Mouse (Mus musculus) midbrain, embryonic 13.5 days (tissue): Measurements from ENCODE around the gene Tada2a. TPM values are rescaled to one million over a fixed set of nuclear protein-coding genes. Genes with fewer than 3 reads are reported as not detected.

ENCODE experiments used
- ATAC-seq: fragments of 200-750 bp; cut with Nextera tagmentation; 2 replicates; pipeline ENCODE4 v1.8.0; 2017; ENCODE audit warnings: mild to moderate bottlenecking, moderate TSS enrichment, moderate library complexity
- H3K27ac ChIP-seq: fragments of 300-500 bp; sonication (generic); 2 replicates; pipeline ENCODE4 v1.5.1; 2015; ENCODE audit warnings: inconsistent platforms, mild to moderate bottlenecking, moderate library complexity
- H3K27me3 ChIP-seq: fragments of 300-500 bp; sonication (generic); 2 replicates; pipeline ENCODE4 v1.6.1; 2015; ENCODE audit warnings: mild to moderate bottlenecking, inconsistent platforms
- H3K36me3 ChIP-seq: fragments of 300-500 bp; sonication (generic); 2 replicates; pipeline ENCODE4 v1.6.1; 2015; ENCODE audit warnings: mild to moderate bottlenecking, inconsistent platforms
- H3K4me1 ChIP-seq: fragments of 300-500 bp; sonication (generic); replicated peaks from 2 replicates; pipeline ENCODE4 v1.6.1; 2015; ENCODE audit warnings: inconsistent platforms
- H3K4me2 ChIP-seq: fragments of 300-500 bp; sonication (generic); replicated peaks from 2 replicates; pipeline ENCODE4 v1.6.1; 2015; ENCODE audit warnings: moderate library complexity, mild to moderate bottlenecking, inconsistent platforms
- H3K4me3 ChIP-seq: fragments of 300-500 bp; sonication (generic); replicated peaks from 2 replicates; pipeline ENCODE4 v1.5.1; 2015; ENCODE audit warnings: mild to moderate bottlenecking, inconsistent platforms
- H3K9ac ChIP-seq: fragments of 300-500 bp; sonication (generic); replicated peaks from 2 replicates; pipeline ENCODE4 v1.6.1; 2015; ENCODE audit warnings: mild to moderate bottlenecking, inconsistent platforms
- H3K9me3 ChIP-seq: fragments of 300-500 bp; sonication (generic); 2 replicates; pipeline ENCODE4 v1.6.1; 2016; ENCODE audit warnings: mild to moderate bottlenecking, inconsistent platforms
- WGBS: fragments of 180-500 bp; shearing (Covaris S2); methylation state at CpG from one replicate; pipeline ENCODE4 v1.1.7; 2015; 5-methylcytosine and 5-hydroxymethylcytosine counted together
- polyA plus RNA-seq: library from polyadenylated mRNA; unstranded; fragments of >200 nt; fragmentation: Nextera tagmentation; extraction: Ambion mirVana; gene quantifications from 2 replicates; pipeline ENCODE4 v1.2.1, GENCODE M21; 2015

Gene Tada2a
- polyA plus RNA-seq, 1 experiment from 2014 or later = 32.9 TPM

- no peak overlapping the region for H3K4me2 ChIP-seq
- no peak overlapping the region for H3K27ac ChIP-seq
- ATAC-seq = no peak
- H3K27me3 ChIP-seq = no peaks in the 10 kb centered on the region
- no peak overlapping the region for H3K4me3 ChIP-seq
- peaks cover 78% of the 10 kb centered on the region for H3K36me3 ChIP-seq
- H3K4me1 ChIP-seq = no peaks in the 10 kb centered on the region
- H3K9ac ChIP-seq = no peak overlapping the region
- no peaks in the 10 kb centered on the region for H3K9me3 ChIP-seq
These were observed 28.2 kb downstream of the Tada2a start for GRCm38 (mm10) chr11:84101182-84101581.

DNA sequence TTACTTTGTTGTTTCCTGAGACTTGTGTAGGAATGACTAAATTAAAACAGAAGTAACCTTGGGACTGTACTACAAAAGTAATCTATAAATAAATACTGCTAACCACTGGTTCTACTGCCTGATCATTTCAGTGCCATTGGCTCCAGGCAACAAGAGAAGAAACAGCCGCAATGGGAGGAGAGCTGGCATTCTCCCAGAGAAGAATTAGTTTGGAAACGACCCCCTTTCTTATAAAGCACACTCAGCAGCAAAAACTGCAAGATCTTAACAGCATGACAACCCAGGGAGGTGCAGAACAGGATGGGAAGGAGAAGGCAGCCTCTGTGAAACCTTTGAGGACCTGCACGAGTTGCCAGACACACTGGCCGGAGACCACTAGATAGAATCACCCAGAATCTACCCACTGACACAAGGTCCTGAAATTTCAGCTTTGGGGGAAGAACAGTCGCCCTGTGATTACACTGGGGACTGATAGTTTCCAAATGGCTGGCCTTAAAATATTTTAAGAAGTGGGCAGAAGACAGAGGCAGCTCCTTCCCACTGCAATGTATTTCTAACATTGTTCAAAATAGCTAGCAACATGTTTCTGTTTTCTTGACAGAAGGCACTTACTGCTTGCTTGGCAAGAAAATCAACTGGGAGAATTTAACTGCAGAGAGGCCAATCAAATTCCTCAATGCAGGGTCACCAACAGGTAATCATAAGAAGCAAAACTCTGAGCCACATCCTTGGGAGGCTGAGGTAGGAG is 32.0 kb downstream of the Tada2a start:
- no peaks in the 10 kb centered on the region for H3K9me3 ChIP-seq
- H3K4me3 ChIP-seq = no peak overlapping the region
- no peak overlapping the region for H3K27ac ChIP-seq
- H3K4me1 ChIP-seq = no peaks in the 10 kb centered on the region
- H3K9ac ChIP-seq = no peak overlapping the region
- no peak overlapping the region for H3K4me2 ChIP-seq
- H3K36me3 ChIP-seq = peaks cover 62% of the 10 kb centered on the region
- no peak for ATAC-seq
- 79% methylated on average over 5 of the region's 5 CpGs for WGBS
- no peaks in the 10 kb centered on the region for H3K27me3 ChIP-seq

DNA sequence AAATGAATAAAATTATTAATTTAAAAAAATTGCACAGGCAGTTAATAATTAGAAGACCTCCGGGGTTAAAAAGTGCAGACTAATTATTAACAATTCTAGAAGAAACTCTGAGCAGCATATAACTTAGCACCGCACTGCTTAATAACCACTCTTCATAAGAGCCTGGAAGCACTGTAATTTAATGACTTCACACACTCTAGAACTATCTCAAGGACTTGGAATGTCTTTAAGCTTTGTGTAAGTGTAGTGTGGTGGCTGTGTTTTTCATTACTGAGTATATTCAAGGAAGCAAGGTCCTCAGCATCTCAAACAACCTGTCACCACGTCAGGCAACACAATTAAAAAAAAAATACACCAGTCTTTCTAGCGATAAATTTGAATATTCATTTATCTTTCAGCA is 34.3 kb downstream of the Tada2a start:
- Histone ChIP-seq H3K27me3 (no peaks in the 10 kb centered on the region), H3K9ac (no peak overlapping the region), H3K4me2 (no peak overlapping the region), H3K36me3 (peaks cover 53% of the 10 kb centered on the region), H3K4me1 (no peaks in the 10 kb centered on the region), H3K4me3 (no peak overlapping the region), H3K9me3 (no peaks in the 10 kb centered on the region), H3K27ac (no peak overlapping the region)
- no peak for ATAC-seq
- WGBS = 81% methylated on average over 4 of the region's 4 CpGs

GRCm38 (mm10) chr11:84090572-84090971 is 38.8 kb downstream of the Tada2a start:
- Histone ChIP-seq H3K9ac (no peak overlapping the region), H3K36me3 (peaks cover 59% of the 10 kb centered on the region), H3K4me2 (no peak overlapping the region), H3K27ac (no peak overlapping the region), H3K9me3 (no peaks in the 10 kb centered on the region), H3K4me1 (no peaks in the 10 kb centered on the region), H3K27me3 (no peaks in the 10 kb centered on the region), H3K4me3 (no peak overlapping the region)
- ATAC-seq = no peak
- WGBS = 97% methylated on average over 8 of the region's 8 CpGs

DNA sequence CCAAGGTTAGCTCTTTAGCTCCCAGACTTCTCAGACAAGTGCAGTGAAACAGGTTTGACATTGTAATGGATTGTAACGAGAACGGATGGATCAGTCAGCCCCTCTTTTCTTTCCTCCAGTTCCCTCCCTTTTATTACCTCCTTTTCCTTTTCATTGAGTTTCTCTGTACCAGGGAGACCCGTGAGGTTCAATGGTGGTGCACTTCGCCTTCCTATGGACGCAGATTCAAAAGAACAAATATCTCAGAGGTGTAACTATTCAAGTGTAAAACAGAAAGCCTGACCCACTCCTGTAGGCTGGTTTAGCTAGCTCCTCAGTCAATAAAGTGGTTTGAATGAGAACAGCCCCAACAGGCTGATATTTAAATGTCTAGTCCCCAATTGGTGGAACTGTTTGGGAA is 47.5 kb downstream of the Tada2a start:
- 92% methylated on average over 5 of the region's 5 CpGs for WGBS
- Histone ChIP-seq H3K4me2 (no peak overlapping the region), H3K4me1 (no peaks in the 10 kb centered on the region), H3K9ac (no peak overlapping the region), H3K36me3 (peaks cover 57% of the 10 kb centered on the region), H3K9me3 (no peaks in the 10 kb centered on the region), H3K27ac (no peak overlapping the region), H3K27me3 (no peaks in the 10 kb centered on the region), H3K4me3 (no peak overlapping the region)
- no peak for ATAC-seq

DNA sequence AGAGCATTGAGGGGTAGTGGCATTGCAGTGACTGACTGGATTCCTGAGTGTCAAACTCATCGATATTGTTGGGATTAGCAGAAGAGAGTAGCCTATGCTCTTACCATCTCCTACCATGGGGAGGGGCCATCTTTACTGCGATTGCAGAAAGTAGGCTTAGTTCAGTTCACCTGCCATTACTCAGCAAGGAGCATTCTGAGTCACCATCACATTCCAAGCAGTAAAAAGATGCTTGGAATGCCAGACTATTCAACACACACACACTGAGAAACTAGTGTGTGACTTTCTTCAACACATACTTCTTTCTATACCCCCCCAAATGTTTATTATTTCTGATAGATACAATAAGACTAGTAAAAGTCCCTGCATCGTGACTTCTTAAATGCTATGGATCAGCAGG is 49.1 kb downstream of the Tada2a start:
- ATAC-seq = no peak
- Histone ChIP-seq H3K27me3 (no peaks in the 10 kb centered on the region), H3K9ac (no peak overlapping the region), H3K36me3 (peaks cover 47% of the 10 kb centered on the region), H3K27ac (no peak overlapping the region), H3K4me3 (no peak overlapping the region), H3K4me1 (no peaks in the 10 kb centered on the region), H3K4me2 (no peak overlapping the region), H3K9me3 (no peaks in the 10 kb centered on the region)
- 92% methylated on average over 3 of the region's 3 CpGs for WGBS

DNA sequence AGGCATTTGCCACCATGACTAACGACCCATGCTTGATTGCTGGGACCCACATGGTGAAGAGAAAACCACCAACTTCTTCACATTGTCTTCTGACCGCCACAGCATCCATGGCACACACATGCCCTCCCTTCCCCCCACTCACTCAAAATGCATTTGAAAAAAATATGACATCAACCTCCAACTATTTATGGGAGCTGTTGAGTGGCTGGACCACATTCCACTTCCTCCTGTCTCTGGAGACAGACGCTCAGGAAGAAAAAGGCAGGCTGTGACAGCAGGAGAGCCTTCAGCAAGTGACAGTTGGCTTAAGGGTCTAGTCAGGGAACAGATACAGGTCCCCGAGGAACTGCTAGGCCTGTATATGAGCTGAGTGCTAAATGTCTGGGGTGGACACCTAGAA is 49.5 kb downstream of the Tada2a start:
- Histone ChIP-seq H3K4me1 (no peaks in the 10 kb centered on the region), H3K27ac (no peak overlapping the region), H3K4me3 (no peak overlapping the region), H3K27me3 (no peaks in the 10 kb centered on the region), H3K9me3 (no peaks in the 10 kb centered on the region), H3K4me2 (no peak overlapping the region), H3K36me3 (peaks cover 47% of the 10 kb centered on the region), H3K9ac (no peak overlapping the region)
- no peak for ATAC-seq
- 87% methylated on average over 4 of the region's 4 CpGs for WGBS

DNA sequence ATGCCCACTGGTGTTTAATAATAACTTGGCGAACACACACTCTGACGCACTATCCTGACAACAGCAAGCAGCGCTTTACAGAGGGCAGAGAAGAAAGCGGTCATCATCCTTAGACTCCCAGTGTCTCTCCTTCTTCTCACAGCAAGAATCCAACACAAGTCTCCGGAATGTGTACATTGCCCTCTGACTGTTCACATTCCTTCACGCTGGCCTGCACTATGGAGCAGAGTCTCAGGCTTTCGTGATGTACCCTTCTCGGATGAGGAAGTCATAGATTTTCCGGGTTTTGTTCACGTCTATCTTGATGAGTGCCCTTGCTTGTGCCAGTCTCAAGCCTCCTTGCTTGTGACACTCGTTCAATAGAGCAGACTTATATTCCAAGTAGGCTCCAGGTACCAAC is 50.0 kb downstream of the Tada2a start:
- H3K9me3 ChIP-seq = no peaks in the 10 kb centered on the region
- no peaks in the 10 kb centered on the region for H3K4me1 ChIP-seq
- no peak overlapping the region for H3K4me3 ChIP-seq
- 94% methylated on average over 11 of the region's 11 CpGs for WGBS
- H3K36me3 ChIP-seq = peaks cover 46% of the 10 kb centered on the region
- no peak overlapping the region for H3K27ac ChIP-seq
- H3K27me3 ChIP-seq = no peaks in the 10 kb centered on the region
- H3K9ac ChIP-seq = no peak overlapping the region
- no peak for ATAC-seq
- H3K4me2 ChIP-seq = no peak overlapping the region

DNA sequence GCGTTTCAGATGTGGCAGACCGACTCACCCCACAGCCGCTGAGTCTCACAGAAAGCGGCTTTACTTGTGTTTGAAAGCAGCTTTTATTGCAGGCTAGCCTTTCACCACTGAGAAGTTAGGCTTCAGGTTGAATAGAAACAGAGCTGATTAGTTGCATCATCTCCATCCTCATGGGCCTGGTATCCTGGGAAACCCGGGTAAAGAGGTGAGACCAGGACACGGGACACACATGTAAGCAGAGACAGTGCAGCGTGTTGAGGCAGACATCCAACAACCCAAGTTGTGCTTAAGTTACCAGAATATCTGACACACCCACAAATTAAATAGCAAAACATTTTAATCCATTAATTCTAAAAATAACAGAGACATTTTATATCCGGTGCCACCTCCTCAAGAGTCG is 50.8 kb downstream of the Tada2a start:
- H3K9me3 ChIP-seq = no peaks in the 10 kb centered on the region
- no peak for ATAC-seq
- no peak overlapping the region for H3K27ac ChIP-seq
- no peak overlapping the region for H3K4me3 ChIP-seq
- 87% methylated on average over 9 of the region's 9 CpGs for WGBS
- H3K27me3 ChIP-seq = no peaks in the 10 kb centered on the region
- H3K4me1 ChIP-seq = no peaks in the 10 kb centered on the region
- peaks cover 40% of the 10 kb centered on the region for H3K36me3 ChIP-seq
- no peak overlapping the region for H3K4me2 ChIP-seq
- H3K9ac ChIP-seq = no peak overlapping the region

DNA sequence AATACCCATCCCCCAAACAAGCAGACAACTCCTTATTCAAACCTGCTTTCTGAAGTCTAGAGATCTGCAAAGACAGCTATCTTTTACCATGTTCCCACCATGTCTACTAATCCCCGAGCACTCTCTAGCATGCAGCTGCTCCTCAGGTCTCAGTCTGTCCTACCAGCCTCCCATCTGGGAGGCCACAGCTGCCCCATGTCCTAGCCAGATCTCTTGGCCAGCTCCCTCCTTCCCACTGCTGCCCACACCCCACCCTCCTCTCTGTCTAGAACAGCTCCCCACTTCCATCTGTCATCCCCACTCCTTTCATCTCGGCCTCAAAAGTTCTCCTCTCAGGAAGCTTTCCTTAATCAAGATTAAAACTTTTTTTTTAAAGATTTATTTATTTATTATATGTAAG is 52.4 kb downstream of the Tada2a start:
- no peaks in the 10 kb centered on the region for H3K9me3 ChIP-seq
- 88% methylated on average over 2 of the region's 2 CpGs for WGBS

GRCm38 (mm10) chr11:84073816-84074764 is 55.3 kb downstream of the Tada2a start:
- 87% methylated on average over 7 of the region's 7 CpGs for WGBS
- H3K27me3 ChIP-seq = peaks cover 13% of the 10 kb centered on the region

More for the DNA sequence above, 52.4 kb downstream of the Tada2a start:
- H3K4me3 ChIP-seq = no peak overlapping the region
- no peaks in the 10 kb centered on the region for H3K27me3 ChIP-seq
- H3K9ac ChIP-seq = no peak overlapping the region
- peaks cover 7% of the 10 kb centered on the region; the same call in 1 of the 2 replicates for H3K4me1 ChIP-seq
- no peak for ATAC-seq
- no peak overlapping the region for H3K27ac ChIP-seq
- H3K4me2 ChIP-seq = no peak overlapping the region
- peaks cover 27% of the 10 kb centered on the region for H3K36me3 ChIP-seq

DNA sequence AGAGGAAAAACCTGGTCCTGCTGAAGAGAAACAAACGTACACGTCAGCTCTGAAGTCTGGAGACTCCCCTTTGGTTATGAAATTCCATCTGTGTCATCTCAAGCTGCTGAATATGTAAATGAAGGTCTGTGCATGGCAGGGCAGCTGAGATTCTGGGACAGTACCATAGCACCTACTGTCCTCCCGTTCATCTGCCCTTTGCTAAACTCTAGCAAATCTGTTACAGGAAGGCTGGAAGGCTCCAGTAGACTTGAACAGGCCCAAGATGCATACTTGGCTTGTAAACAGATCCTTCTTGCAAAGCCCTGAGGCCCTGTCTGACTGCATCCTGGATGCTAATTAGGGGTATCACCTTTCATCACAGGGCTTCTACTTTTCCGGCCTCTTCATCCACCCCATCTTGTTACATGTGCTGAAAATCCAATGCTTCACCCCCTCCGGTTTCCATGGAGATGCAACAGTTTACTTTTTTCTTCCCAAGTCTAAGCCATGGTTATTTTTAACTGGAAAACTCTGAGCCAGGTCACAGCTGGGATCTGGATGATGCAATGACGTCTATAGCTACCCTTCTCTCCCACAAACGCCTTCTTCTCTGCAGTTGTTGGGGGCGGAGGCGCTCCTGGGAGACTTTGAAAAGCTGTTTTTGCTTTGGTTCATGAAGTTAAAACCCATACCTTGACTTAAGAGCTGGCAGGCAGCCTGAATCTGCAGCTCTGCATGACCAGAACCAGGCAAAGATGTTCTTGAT is 56.3 kb downstream of the Tada2a start:
- H3K4me2 ChIP-seq = no peak overlapping the region
- 61% methylated on average over 9 of the region's 9 CpGs for WGBS
- no peaks in the 10 kb centered on the region for H3K9me3 ChIP-seq
- H3K4me3 ChIP-seq = no peak overlapping the region
- peaks cover 21% of the 10 kb centered on the region for H3K27me3 ChIP-seq
- peaks cover 9% of the 10 kb centered on the region for H3K4me1 ChIP-seq
- no peak overlapping the region for H3K9ac ChIP-seq
- peaks cover under 1% of the 10 kb centered on the region; the same call in 1 of the 2 replicates for H3K36me3 ChIP-seq
- H3K27ac ChIP-seq = no peak overlapping the region
- no peak for ATAC-seq

More at GRCm38 (mm10) chr11:84073816-84074764, 55.3 kb downstream of the Tada2a start:
- Histone ChIP-seq H3K36me3 (peaks cover 9% of the 10 kb centered on the region), H3K9me3 (no peaks in the 10 kb centered on the region), H3K9ac (no peak overlapping the region), H3K4me2 (no peak overlapping the region), H3K27ac (no peak overlapping the region), H3K4me1 (peaks cover 7% of the 10 kb centered on the region; the same call in 1 of the 2 replicates), H3K4me3 (no peak overlapping the region)
- no peak for ATAC-seq
